Mouse (Mus musculus): ENCODE data around the gene Prorsd1.

Prorsd1 gene

DNA sequence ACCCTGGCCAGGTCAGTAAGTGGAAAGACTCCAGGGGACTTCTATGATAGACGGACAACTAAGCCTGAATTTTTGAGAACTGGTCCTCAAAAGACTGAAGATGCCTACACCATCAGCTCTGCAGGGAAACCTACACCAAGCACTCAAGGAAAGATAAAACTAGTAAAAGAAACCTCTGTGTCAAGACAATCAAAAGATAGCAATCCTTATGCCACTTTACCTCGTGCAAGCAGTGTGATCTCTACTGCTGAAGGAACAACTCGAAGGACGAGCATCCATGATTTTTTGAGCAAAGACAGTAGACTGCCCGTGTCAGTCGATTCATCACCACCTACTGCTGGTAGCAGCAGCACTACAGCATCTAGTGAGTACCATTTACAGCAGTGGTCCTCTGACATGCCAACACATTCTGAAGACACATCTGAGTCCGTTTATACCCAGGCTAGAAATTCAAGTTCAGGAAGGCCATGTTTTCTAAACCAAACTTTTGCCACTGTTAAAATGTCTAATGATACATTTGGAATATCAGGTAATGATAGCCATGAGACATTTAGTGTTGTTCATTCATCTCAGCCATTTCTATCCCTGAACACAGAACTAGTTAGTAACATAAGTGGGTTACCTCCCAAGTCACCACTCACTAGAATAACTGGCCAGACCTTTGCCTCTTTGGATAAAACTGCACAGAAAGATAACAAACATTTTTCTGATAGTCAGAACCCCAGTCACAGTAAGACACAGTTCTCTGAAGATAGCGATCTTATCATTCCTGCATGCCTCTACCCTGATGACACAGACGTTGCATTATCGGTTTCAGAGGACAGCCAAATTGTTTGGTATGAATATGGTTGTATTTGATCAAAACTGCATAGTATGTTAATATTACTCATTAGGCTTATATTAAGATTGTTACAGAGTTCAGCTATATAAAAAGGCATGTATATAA lies 10.6 kb downstream of the Prorsd1 start:
- DNase-seq (ENCODE audit: low spot score in 2 of 2): no peak

DNA sequence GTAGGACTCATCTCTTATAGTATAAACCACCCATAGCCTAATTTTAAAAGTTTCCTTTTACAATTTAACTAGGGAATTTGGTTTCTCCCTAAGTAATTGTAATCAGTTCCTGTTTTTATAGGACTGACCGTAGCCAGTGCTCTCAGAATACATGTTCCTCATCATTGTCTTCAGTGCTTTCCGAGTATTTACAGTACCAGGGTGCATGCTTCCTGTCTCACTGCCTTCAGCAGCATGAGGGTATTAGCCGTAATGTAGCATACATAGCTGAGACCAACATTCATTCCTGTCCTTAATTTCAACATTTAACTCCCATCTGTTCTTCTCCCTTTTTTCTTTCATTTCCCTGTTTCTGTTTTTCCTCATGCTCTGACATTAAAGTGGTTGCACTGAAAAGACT lies 17.9 kb downstream of the Prorsd1 start:
- DNase-seq (ENCODE audit: low spot score in 2 of 2): no peak

DNA sequence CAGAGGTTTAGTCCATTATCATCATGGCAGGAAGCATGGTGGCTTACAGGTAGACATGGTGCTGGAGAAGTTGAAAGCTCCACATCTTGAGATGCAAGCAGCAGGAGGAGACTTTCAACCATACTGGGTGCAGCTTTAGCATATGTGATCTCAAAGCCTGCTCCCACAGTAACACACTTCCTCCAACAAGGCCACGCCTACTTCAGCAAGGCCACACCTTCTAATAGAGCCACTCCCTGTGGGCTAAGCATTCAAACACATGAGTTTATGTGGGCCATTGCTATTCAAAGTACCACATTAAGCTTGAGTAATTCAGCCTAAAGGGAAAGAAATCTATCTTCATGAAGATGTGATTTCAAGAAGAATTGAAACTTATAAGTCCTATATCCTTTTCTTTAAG lies 21.7 kb downstream of the Prorsd1 start:
- DNase-seq (ENCODE audit: low spot score in 2 of 2): no peak

DNA sequence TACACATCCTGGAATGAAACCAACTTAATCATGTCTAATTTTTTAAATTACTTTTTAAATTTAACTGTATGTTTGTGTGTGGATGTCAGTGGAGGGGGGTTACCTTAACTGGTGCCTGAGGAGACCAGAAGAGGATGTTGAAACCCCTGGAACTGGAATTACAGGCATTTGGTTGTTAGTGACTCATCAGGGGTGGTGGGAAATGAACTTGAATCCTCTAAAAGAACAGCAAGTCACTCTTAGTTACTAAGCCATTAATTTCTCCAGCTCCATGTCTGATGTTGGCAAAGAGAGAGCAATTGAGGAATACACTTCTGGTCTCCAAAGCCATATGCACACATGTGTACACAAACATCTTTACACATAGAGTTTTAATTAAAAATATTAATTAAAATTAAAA lies 40.2 kb downstream of the Prorsd1 start:
- DNase-seq (ENCODE audit: low spot score in 2 of 2): no peak

Measured in cerebellum, postnatal 4 days (tissue).